Mouse (Mus musculus): ENCODE data around the gene Armh2.

Armh2 gene

GRCm38 (mm10) chr13:24741028-24741427 lies at the start of gene Armh2:
Armh2 (plus strand) TSS chr13:24741232.
- DNase-seq = no peak

- DNase-seq = no peak
Measured at GRCm38 (mm10) chr13:24693312-24693711, 47.7 kb upstream of the Armh2 start.

DNA sequence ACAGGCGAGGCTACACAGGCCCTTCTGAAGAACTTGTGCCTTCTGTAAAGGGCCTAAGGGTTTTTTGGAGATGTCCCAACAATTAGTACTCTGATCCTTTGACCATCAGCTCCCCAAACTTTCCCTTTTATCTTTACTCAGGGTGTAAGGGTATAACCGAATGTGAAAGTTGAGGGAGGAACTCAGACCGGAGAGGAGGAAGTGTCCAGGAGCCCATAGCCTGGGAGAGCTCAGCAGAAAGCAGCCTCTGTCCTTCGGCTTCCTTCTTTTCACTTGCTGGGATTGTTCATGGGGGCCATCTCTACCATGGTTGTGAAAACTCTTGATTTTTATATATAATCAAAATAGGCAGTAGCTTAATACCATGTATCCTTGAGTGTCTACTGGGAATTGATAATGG lies 42.3 kb upstream of the Armh2 start:
- DNase-seq = no peak

DNA sequence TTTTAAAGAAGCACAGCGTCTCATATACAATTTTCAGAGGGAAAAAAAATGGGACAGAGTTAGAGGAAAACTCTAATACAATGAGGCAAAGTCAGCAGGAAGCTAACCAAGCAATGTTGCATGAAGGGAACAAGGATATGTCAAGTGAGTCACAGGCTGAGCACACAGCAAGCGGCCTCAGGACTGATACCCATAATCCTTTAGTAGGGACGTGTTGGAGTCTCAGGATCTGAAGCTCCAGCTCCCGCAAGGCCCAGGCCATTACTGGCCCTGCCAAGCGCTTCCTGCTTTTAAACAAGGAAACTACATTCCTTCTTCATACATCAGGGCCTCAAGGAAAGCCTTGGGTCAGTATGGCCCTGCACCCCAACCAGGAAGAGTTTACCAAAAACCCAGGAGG lies 38.9 kb upstream of the Armh2 start:
- no peak for DNase-seq

- DNase-seq = peak; percentile 62
Measured at GRCm38 (mm10) chr13:24709656-24710396, 31.2 kb upstream of the Armh2 start.

- peak; percentile 38 for DNase-seq
Measured at GRCm38 (mm10) chr13:24710968-24711367, 30.1 kb upstream of the Armh2 start.

GRCm38 (mm10) chr13:24712581-24713130 lies 28.4 kb upstream of the Armh2 start:
- DNase-seq = no peak

DNA sequence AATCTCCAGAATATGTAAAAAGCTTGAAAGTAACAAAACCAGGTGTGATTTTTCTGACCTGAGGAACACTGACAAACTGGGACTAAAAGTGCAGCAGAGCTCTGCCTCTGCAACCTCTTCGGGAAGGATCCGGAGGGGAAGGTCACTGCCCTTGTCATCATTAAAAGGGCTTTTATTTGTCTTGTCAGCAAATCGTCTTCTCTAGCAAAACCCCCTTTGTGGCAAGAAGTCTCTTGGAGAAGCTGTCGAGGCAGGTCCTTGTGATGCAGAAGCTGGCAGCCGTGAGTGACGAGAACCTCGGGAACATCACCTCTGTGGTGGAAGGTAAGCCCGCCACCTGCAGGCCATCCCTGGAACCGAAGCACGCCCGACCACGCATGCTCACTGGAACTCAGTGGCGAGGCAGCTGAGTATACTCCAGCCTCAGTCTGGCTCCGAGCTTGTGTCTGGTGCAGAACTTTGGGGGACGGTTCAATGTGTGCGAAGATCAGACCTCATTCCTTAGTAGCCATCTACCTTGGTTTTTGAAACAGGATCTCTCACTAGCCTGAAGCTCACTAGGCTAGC lies 27.5 kb upstream of the Armh2 start:
- DNase-seq = peak; percentile 88

DNA sequence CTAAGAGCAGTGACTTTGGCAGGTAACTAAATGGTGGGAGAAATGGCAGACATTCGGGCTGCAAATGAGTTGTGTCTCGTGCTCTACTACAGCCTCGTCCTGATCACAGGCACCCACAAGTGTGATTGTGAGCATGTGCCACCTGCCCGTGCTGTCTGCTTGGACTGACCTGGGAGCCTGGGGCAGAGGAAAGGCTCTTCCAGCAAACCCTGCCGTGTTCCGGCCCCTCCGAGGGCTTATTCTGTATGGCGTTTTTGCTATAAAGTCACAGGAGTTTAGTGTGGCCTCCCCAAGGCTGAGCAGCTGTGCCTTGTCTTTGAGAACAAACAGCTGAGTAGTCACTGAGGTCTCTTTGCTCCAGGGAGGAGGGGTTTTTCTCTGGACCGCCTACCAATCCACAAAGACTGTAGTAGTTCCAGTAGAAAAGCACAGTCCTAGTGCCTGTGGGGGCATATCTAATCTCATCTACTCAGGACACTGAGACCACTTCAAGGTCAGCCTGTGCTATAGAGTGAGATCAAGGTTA lies 26.6 kb upstream of the Armh2 start:
- DNase-seq = no peak

DNA sequence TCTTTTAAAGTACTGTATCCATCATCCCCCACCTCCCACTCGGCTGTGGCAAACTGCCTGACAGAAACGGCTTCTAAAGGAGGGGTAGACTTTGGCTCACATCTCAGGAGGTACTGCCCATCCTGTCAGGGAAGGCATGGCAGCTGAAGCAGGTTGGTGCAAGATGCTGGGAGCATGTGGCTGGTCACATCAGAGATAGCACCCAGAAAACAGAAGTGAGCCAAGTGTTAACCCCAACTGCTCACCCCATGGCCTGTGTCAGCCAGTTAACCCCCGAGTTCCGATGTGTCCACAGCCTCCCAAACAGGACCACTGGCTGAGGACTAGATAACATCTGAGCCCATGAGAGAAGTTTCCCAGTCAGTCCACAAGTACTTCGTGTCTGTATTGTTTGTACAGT lies 25.4 kb upstream of the Armh2 start:
- DNase-seq = no peak

DNA sequence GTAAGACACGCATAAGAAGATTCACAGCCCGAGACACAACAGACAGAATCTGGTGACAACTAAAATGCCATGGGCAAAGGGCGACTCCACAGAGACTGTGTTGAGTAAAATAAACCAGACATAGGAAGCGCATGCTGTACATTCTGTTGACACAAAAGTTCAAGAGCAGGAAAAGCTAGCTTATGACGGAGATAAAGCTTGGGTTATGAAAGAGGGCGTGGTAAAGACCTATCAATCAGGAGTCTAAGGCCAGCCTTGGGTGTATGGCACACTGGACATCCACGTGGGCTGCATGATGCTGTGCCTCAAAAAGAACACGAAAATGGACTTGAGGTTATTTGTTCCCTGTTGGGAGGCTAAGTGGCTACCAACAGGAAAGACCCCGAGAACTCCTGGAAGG lies 24.6 kb upstream of the Armh2 start:
- DNase-seq = no peak

DNA sequence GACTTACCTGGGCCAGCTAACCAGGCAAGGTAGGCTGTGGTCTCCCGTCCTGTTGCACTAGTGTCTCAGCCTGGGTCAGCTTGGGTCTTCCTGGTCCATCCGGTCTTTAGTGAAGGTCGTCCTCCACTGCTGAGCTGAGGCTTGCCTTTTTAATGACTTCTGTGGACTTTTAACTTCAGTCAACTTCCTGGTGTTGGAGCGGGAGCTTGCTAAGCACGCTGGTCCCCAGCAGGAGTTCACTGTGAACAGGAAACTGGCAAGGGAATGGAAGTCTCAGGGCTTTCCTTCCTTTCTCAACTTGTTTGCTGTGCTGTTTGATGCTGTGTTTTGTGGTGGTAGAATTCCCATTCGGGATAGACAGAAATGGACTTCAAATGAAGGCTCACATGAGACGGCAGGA lies 23.4 kb upstream of the Armh2 start:
- no peak for DNase-seq

DNA sequence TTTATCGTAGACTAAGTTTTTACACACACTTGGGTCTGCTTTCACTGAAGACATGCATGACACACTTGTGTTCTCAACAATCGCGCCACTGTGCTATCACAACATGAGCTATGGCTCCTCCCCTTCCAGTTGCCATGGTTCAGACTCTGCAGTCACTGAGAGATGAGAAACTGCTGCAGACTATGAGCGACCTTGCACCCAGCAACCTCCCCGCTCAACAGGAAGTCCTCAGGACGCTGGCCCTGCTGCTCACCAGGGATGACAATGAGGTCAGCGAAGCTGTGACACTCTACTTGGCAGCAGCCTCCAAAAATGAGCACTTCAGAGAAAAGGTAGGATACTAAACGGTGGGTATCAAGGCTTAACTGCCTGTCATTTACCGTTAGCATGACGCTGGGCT lies 19.5 kb upstream of the Armh2 start:
- DNase-seq = no peak

DNA sequence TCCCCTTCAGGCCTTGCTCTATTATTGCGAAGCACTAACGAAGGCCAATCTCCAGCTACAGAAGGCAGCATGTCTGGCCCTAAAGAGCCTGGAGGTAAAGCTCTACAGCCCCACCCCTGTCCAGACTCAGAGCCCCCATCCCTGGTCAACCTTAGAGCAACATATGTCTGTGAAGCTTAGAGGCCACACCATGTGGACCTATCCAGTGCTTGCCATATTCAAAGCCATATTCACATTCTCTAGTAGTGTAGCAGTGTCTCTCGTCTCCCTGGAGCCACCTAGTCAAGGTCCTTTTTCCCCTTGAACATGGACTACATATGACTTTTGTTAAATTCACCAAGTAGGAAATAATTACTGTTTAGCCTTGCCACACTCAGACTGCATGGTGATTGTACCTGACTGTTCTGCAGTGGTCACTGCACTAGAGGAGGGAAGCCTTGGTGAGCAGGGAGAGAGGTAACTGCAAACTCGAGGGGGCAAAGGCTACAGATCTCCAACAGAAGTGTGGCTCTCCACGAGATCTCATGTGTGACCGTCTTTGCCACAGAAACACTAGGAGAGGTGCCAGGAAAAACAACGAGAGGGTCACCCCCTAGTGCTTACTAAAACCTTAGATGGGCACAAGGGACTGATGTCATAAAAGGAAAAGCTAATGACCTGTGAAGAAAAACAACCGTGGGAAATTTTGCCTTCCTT lies 17.2 kb upstream of the Armh2 start:
- DNase-seq = no peak

DNA sequence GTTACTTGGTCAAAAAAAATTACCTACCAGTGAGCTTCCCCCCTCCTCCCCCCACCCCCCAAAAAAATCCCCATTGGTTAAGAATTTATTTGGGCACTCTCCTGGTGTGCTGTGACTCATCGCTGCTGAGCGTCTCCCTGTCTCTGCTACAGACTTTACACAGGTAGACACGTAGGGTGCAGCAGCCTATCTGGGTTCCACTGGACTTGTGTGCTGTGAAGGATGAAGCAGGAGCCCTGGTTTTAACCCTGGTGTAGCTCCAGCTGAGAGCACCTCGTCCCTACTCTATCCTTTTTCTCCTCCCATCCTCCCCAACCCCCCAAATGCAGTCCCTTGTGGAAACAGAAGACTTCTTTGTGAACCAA lies 16.7 kb upstream of the Armh2 start:
- no peak for DNase-seq

DNA sequence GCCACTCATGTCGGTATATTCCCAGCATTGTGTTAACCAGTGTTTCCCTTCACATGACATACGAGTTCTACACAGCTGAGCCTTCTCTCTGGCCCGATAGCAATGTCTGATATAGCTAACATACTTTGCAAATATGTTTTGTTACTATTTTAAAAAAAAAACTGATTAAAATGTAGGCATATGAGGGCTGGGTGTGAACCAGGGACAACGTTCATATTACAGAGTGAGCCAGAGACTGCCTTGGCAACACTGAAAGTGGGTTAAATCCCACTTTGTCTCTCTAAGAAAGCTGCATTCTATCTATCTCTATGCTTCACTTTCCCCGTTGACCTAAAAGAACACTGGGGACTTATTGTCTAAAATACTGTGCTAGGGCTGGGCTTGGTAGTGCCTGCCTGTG lies 11.9 kb upstream of the Armh2 start:
- no peak for DNase-seq

- no peak for DNase-seq
Measured at GRCm38 (mm10) chr13:24734502-24734901, 6.5 kb upstream of the Armh2 start.

DNA sequence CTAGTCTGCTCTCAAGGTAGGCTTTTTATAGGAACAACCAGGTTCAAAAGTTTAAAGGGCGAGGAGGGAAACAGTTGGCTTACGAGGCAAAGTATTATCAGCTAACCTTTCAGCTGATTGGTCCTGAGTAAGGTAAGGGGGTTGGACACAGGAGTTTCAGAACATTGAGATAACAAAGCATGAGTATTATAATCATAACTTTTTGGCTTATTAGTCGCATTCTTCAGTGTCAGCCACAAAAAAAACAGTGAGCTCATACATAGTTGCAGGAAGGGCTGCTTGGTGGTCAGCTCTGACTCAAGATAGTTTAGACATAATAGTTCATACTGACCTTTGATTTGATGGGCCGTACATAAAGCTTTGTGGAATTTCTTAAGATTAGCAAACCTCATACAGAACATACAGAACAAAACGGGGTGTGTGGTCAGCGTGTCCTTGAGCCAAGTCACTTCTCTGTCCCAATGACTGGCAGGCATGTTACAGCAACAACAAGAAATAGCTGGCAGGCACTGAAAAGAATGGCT lies 5.4 kb upstream of the Armh2 start:
- DNase-seq = no peak

DNA sequence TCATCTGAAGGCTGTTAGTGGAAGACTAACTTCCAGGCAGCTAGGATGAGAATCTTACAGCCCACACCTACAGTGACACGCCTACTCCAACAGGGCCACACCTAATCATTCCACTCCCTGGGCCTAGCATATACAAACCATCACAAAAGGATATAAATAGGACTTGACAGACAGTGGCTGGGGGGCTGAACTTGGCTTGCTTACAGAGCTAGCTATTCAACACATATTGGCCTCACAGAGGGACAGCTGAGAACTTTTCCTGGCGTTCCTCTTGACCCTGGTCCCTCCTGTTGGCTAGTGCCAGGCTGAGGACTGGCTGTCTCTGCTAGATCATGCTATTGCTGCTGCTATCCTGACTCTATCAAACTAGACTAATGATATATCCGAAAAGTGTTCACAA lies 6.8 kb downstream of the Armh2 start:
- no peak for DNase-seq

DNA sequence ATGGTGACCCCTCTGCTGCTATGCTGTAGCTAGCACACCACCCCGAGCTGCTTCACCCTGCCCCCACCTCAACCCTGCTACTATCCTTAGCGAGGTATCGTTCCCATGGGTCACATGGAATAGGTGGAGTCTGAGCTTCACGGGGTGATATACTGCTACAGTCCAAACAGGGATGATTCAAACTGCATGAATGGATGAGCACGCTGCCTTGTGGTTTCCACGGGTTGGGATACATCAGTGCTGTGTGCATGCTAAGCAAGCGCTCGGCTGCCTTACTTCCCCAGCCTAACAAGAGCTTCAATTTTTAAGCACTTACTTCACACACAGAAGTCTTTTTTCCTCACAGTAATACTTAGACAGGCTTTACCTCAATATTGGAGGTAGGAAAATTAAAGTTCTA lies 9.8 kb downstream of the Armh2 start:
- no peak for DNase-seq

GRCm38 (mm10) chr13:24751396-24751795 lies 10.4 kb downstream of the Armh2 start:
- no peak for DNase-seq

DNA sequence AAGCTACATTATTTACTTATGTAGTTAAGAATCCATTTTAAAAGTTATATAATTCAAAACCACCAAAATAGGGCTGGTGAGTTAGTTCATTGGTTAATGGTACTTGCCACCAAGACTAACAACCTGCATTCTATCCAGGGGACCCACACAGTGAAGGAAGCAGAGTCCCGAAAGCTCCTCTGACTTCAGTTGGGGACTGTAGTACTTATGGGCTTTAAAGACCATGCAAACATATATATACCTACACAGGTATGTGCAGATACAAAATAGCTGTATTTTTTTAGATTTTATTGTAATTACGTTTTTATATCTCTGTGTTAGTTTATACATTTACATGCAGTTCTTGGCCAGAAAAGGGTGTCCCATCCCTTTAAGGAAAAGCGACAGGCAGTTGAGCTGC lies 15.7 kb downstream of the Armh2 start:
- DNase-seq = no peak

- DNase-seq = no peak
Measured at GRCm38 (mm10) chr13:24757820-24758564, 17.0 kb downstream of the Armh2 start.

All from thymus, postnatal 14 days (tissue).